Mouse (Mus musculus): ENCODE measurements at regions not wholly inside any gene's neighbourhood (a gene's known extent, or its start where the extent isn't known, plus 50 kb on each side); places are given as distances from the start of the nearest gene placed in this dataset.

- intact Hi-C loops (cut with DNase I), result no loop called here
- DNase-seq (ENCODE audit: low spot score in 2 of 2), result no peak
Measured at GRCm38 (mm10) chr9:116301602-116302001, 126.4 kb upstream of the Tgfbr2 start.

- no peak for DNase-seq (ENCODE audit: low spot score in 2 of 2)
- intact Hi-C loops (cut with DNase I), result no loop called here
Measured at GRCm38 (mm10) chr9:116298791-116299190, 123.6 kb upstream of the Tgfbr2 start.

- intact Hi-C loops (cut with DNase I), result no loop called here
- DNase-seq (ENCODE audit: low spot score in 2 of 2), result no peak
Measured at GRCm38 (mm10) chr9:116296349-116296748, 121.2 kb upstream of the Tgfbr2 start.

GRCm38 (mm10) chr9:116294073-116294472 lies 118.9 kb upstream of the Tgfbr2 start:
- intact Hi-C loops (cut with DNase I), result no loop called here
- no peak for DNase-seq (ENCODE audit: low spot score in 2 of 2)

GRCm38 (mm10) chr9:116293110-116293509 lies 118.0 kb upstream of the Tgfbr2 start:
- DNase-seq (ENCODE audit: low spot score in 2 of 2), result no peak
- intact Hi-C loops (cut with DNase I), result no loop called here

- no peak for DNase-seq (ENCODE audit: low spot score in 2 of 2)
- intact Hi-C loops (cut with DNase I), result no loop called here
Measured at GRCm38 (mm10) chr9:116291624-116292023, 116.5 kb upstream of the Tgfbr2 start.

- intact Hi-C loops (cut with DNase I), result no loop called here
- no peak for DNase-seq (ENCODE audit: low spot score in 2 of 2)
Measured at GRCm38 (mm10) chr9:116290896-116291295, 115.7 kb upstream of the Tgfbr2 start.

- no peak for DNase-seq (ENCODE audit: low spot score in 2 of 2)
- intact Hi-C loops (cut with DNase I), result no loop called here
Measured at GRCm38 (mm10) chr9:116285691-116286431, 110.7 kb upstream of the Tgfbr2 start.

- intact Hi-C loops (cut with DNase I), result no loop called here
- DNase-seq (ENCODE audit: low spot score in 2 of 2), result no peak
Measured at GRCm38 (mm10) chr9:116283790-116284526, 108.8 kb upstream of the Tgfbr2 start.

GRCm38 (mm10) chr9:116281654-116282053 lies 106.5 kb upstream of the Tgfbr2 start:
- DNase-seq (ENCODE audit: low spot score in 2 of 2), result no peak
- intact Hi-C loops (cut with DNase I), result no loop called here

- intact Hi-C loops (cut with DNase I), result no loop called here
- DNase-seq (ENCODE audit: low spot score in 2 of 2), result no peak
Measured at GRCm38 (mm10) chr9:116280146-116280545, 105.0 kb upstream of the Tgfbr2 start.

GRCm38 (mm10) chr9:116278862-116279261 lies 103.7 kb upstream of the Tgfbr2 start:
- no peak for DNase-seq (ENCODE audit: low spot score in 2 of 2)
- intact Hi-C loops (cut with DNase I), result no loop called here

GRCm38 (mm10) chr9:116277736-116278135 lies 102.6 kb upstream of the Tgfbr2 start:
- intact Hi-C loops (cut with DNase I), result no loop called here
- DNase-seq (ENCODE audit: low spot score in 2 of 2), result no peak

GRCm38 (mm10) chr9:116276141-116276540 lies 101.0 kb upstream of the Tgfbr2 start:
- intact Hi-C loops (cut with DNase I), result no loop called here
- DNase-seq (ENCODE audit: low spot score in 2 of 2), result no peak

- intact Hi-C loops (cut with DNase I), result no loop called here
- no peak for DNase-seq (ENCODE audit: low spot score in 2 of 2)
Measured at GRCm38 (mm10) chr9:116272446-116272845, 97.3 kb upstream of the Tgfbr2 start.

- DNase-seq (ENCODE audit: low spot score in 2 of 2), result no peak
Measured at GRCm38 (mm10) chr9:116270417-116270828, 95.3 kb upstream of the Tgfbr2 start.

GRCm38 (mm10) chr9:116267411-116267810 lies 92.3 kb upstream of the Tgfbr2 start:
- intact Hi-C loops (cut with DNase I), result no loop called here
- no peak for DNase-seq (ENCODE audit: low spot score in 2 of 2)

More at GRCm38 (mm10) chr9:116270417-116270828, 95.3 kb upstream of the Tgfbr2 start:
- intact Hi-C loops (cut with DNase I), result no loop called here

- intact Hi-C loops (cut with DNase I), result no loop called here
- no peak for DNase-seq (ENCODE audit: low spot score in 2 of 2)
Measured at GRCm38 (mm10) chr9:116263833-116264232, 88.7 kb upstream of the Tgfbr2 start.

GRCm38 (mm10) chr9:116259569-116259968 lies 84.4 kb upstream of the Tgfbr2 start:
- intact Hi-C loops (cut with DNase I), result no loop called here
- DNase-seq (ENCODE audit: low spot score in 2 of 2), result no peak

- intact Hi-C loops (cut with DNase I), result no loop called here
- DNase-seq (ENCODE audit: low spot score in 2 of 2), result peak in 1 of 2 experiments; percentile 6
Measured at GRCm38 (mm10) chr9:116253546-116253945, 78.4 kb upstream of the Tgfbr2 start.

- intact Hi-C loops (cut with DNase I), result no loop called here
- DNase-seq (ENCODE audit: low spot score in 2 of 2), result no peak
Measured at GRCm38 (mm10) chr9:116252788-116253187, 77.6 kb upstream of the Tgfbr2 start.
